Mouse (Mus musculus) Muller cell, postnatal 12 days (primary cell): ENCODE measurements around the gene Pemt.

ENCODE experiments used
- DNase-seq: peaks from one replicate; pipeline ENCODE4 v3.0.0-alpha.2; 2015; ENCODE audit errors: inconsistent ontology term

Gene Pemt

GRCm38 (mm10) chr11:60046058-60046735 lies at the start of gene Pemt:
Pemt (minus strand) TSS chr11:60046489.
- peak; percentile 96 for DNase-seq

GRCm38 (mm10) chr11:60094909-60095810 lies 48.9 kb upstream of the Pemt start:
- no peak for DNase-seq

- DNase-seq, result no peak
These were observed 47.8 kb upstream of the Pemt start for GRCm38 (mm10) chr11:60093984-60094587.

- DNase-seq, result no peak
These were observed 46.9 kb upstream of the Pemt start for GRCm38 (mm10) chr11:60093227-60093626.

GRCm38 (mm10) chr11:60091422-60091761 lies 45.1 kb upstream of the Pemt start:
- no peak for DNase-seq

GRCm38 (mm10) chr11:60090696-60091421 lies 44.6 kb upstream of the Pemt start:
- no peak for DNase-seq

GRCm38 (mm10) chr11:60088947-60089346 lies 42.7 kb upstream of the Pemt start:
- DNase-seq, result no peak

GRCm38 (mm10) chr11:60086676-60087075 lies 40.4 kb upstream of the Pemt start:
- DNase-seq, result no peak

GRCm38 (mm10) chr11:60084589-60084988 lies 38.3 kb upstream of the Pemt start:
- no peak for DNase-seq

- peak; percentile 45 for DNase-seq
These were observed 30.5 kb upstream of the Pemt start for GRCm38 (mm10) chr11:60076790-60077189.

- no peak for DNase-seq
These were observed 29.9 kb upstream of the Pemt start for GRCm38 (mm10) chr11:60076183-60076582.

- peak; percentile 41 for DNase-seq
These were observed 27.7 kb upstream of the Pemt start for GRCm38 (mm10) chr11:60073936-60074502.

- no peak for DNase-seq
These were observed 26.8 kb upstream of the Pemt start for GRCm38 (mm10) chr11:60073121-60073520.

GRCm38 (mm10) chr11:60071221-60071620 lies 24.9 kb upstream of the Pemt start:
- no peak for DNase-seq

- DNase-seq, result peak; percentile 26
These were observed 24.3 kb upstream of the Pemt start for GRCm38 (mm10) chr11:60070599-60070998.

GRCm38 (mm10) chr11:60068631-60069030 lies 22.3 kb upstream of the Pemt start:
- DNase-seq, result peak; percentile 82

- DNase-seq, result no peak
These were observed 21.4 kb upstream of the Pemt start for GRCm38 (mm10) chr11:60067646-60068045.

- no peak for DNase-seq
These were observed 19.0 kb upstream of the Pemt start for GRCm38 (mm10) chr11:60065267-60065666.

GRCm38 (mm10) chr11:60061504-60062006 lies 15.3 kb upstream of the Pemt start:
- DNase-seq, result no peak

GRCm38 (mm10) chr11:60060026-60060425 lies 13.7 kb upstream of the Pemt start:
- no peak for DNase-seq

GRCm38 (mm10) chr11:60058441-60058840 lies 12.2 kb upstream of the Pemt start:
- no peak for DNase-seq
